Mouse (Mus musculus): ENCODE measurements around the gene Hmgcs1.
"Not testable (repeated sequence)": the region's sequence is repeated elsewhere in the genome, so short reads cannot be mapped to it uniquely, and the experiment has no call there.

Gene Hmgcs1

DNA sequence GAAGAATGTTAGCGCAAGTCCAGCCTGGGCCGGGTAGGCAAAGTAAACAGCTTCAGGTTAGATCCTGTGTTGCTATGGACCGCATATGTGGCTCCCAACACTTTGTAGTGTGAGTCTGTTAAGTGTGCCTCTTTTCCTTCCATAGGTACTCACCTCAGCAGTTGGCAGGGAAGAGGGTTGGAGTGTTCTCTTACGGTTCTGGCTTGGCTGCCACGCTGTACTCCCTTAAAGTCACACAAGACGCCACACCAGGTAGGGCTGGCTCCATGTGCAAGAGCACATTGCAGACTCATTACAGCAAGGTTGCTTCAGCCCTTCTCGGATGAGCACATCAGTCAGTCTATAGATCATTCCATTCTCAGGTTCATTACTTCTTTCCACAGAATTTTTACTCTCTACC lies 14.1 kb downstream of the Hmgcs1 start:
- no peak for DNase-seq (ENCODE audit: low spot score in 2 of 2)

DNA sequence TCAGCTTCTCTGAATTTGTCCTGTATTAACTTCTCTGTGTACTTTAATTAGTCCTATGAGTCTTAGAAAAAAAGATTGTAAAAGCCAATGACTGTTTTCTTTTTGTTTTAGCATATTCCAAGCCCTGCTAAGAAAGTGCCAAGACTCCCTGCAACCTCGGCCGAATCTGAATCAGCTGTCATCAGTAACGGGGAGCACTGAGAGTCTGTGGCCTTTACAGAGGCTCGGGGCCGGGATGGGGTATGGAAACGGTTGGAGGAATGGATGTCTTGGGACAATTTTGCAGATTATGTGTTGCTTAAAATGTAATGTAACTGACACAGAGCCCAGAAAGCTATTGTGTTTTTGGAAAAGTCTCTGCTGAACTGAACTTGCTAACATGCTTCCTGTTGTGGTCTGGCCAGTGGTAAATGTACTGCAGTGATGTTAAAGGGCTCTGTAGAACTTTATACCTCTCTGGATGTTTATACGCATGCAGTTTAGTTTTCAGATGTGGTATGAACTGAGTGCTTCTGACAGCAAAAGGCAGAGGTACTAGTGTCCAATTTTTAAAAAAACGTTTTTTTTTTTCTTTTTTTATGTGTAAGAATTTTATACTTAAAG lies 16.2 kb downstream of the Hmgcs1 start:
- not testable (repeated sequence) for DNase-seq (ENCODE audit: low spot score in 2 of 2)

DNA sequence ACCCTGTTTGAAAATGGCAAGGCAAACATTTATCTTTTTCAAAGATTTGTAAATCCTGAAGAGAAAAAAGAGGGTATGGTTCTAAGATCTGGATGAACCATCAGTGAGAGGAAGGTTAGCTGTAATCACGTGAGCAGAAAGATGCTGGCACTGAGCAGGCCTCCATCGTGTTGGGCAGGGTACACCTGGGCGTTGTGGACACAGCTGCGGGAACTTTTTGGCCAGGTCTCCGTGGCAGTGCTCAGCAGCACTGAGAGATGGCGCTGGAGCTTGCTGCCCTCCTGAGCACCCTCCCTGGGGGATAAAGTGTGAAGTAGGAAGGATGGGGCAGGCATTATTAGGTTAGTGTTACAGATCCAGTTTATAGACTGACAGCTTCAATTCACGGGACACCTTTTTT lies 16.8 kb downstream of the Hmgcs1 start:
- DNase-seq (ENCODE audit: low spot score in 2 of 2) = no peak

DNA sequence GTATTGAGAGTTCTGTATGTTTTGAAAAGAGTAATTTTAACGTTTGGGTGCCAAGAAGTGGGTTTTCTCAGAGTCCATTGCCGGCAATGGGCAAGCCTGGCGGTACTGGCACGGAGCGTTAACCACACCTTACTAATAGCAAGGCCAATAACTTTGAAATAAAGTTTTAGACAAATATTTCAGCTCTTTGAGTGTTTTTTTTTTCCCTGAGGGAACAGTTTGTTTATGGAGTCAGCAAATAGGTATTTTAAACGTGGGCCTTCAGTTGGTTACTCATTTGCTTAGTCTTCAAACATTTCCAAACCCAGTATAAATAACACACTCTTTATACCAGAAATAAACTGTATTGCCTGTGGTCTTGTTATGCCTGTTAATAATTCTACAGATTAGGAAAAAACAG lies 17.7 kb downstream of the Hmgcs1 start:
- no peak for DNase-seq (ENCODE audit: low spot score in 2 of 2)

DNA sequence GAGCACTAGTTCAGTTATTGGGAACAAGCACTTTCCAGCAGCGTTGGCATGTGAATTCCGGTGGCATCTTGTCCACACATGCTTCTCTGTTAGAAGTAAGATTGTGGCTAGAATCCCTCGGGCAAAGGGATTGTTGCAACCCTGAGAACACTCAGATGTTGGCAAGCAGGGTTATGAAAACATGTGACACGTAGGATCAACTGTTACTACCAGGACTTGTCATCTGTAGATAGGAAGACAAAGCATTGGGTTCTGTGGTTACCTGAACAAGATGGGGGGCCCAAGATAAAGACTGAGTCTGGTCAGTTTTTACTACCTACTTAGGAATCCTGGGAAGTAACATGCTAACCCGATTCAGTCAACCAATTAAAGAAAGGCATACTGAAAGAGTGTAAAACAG lies 18.8 kb downstream of the Hmgcs1 start:
- no peak for DNase-seq (ENCODE audit: low spot score in 2 of 2)

GRCm38 (mm10) chr13:119709388-119710267 lies 19.4 kb downstream of the Hmgcs1 start:
- DNase-seq (ENCODE audit: low spot score in 2 of 2) = no peak

- no peak for DNase-seq (ENCODE audit: low spot score in 2 of 2)
Observed at GRCm38 (mm10) chr13:119710268-119710610, 20.1 kb downstream of the Hmgcs1 start.

DNA sequence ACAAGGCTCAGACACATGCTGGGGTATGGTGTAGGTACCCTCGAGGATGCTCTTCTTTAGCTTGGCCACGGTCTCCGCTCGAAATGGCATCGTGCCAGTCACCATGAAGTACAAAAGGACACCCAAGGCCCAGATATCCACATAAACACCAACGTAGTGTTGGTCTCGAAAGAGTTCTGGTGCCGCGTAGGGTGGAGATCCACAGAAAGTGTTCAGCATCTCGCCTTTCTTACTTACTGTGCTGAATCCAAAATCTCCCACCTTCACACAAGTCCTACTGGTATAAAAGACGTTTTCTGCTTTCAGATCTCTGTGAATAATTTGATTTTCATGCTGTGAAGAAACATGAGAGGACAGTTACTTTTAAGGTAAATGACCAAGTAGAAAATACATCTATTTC lies 22.3 kb downstream of the Hmgcs1 start:
- no peak for DNase-seq (ENCODE audit: low spot score in 2 of 2)

DNA sequence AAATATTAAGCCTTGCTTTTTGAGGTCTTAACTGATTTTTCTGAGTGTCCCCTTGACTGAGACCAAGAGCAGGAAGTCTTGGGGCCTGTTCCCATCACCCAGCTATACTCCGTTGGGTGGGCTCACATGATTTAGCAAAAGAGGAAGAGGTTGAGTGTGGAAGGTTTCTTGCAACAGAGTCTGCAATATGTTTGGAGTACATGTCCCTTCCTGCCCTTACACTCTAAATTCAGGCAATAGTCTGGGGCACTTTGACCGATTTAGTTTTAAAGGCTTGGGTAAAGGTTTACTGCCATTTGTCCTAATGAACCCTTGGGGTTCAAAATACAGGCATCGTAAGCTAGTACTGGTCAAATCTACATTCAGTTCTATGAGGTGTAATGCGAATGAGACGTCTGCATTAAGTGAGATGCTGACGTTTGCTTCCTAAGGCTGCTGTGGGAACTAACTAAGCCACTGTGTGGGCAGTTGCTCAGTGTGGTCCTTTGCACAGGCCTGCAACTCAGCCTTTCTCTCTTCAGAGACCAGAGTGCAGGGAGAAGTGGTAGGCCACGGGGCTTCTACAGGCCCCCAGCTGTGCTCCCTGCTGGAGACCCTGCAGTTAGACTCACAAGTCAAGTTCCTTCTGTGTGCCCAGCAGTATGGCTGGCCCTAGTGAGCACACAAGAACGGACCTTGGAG lies 23.1 kb downstream of the Hmgcs1 start:
- DNase-seq (ENCODE audit: low spot score in 2 of 2) = no peak

- DNase-seq (ENCODE audit: low spot score in 2 of 2) = no peak
Observed at GRCm38 (mm10) chr13:119713821-119714220, 23.6 kb downstream of the Hmgcs1 start.

DNA sequence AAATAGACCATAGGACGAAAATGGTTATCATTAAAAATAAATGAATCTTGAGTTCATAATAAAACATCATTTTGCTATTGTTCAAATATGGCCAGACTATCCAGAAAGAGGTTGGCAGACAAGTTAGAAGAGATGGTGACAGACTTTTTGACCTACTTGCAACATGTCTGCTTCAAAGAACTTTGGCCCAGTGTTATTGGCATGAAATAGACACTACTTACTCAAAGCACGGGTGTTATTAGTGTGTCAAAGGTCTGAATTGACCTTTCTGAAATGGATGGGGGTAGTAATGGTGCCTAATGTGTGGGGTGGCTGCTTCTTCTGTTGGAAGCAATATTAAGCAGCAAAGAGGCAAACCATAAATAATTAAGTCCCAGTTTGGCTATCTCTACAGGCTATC lies 25.9 kb downstream of the Hmgcs1 start:
- no peak for DNase-seq (ENCODE audit: low spot score in 2 of 2)

DNA sequence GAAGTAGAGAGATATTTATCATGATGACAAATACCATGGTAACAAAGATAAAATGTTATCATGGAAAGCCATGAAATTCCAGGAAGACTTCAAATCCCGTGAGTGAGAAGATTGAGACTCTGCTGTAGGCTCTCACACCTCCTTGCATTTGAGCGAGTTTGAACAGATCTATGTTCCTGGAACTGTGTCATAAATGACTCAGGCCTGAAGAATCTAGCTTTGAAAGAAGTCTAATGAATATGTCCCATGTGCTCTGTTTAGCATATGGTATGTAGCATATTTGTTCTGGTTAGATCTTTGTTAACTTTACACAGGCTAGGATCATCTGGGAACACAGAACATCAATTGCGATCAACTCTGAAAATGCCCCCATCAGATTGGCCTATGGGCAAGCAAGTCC lies 32.3 kb downstream of the Hmgcs1 start:
- no peak for DNase-seq (ENCODE audit: low spot score in 2 of 2)

DNA sequence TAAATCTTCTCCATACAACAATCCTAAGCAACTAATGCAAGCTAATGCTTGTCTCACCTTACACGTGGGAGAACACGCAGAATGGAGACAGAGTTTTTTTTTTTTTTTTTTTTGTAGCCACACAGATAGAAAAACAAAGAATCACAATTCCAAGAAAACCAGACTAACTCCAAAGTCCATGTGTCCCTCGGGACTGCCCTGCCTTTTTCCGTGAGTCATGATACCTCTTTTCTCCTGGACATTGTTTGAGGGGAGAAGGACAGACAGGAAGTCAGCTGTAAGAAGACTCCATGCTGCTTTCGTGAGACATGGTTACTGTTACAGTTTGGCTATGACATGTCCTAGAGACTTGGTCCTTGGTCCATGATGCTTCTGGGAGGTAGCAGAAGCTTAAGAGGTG lies 33.2 kb downstream of the Hmgcs1 start:
- DNase-seq (ENCODE audit: low spot score in 2 of 2) = no peak

DNA sequence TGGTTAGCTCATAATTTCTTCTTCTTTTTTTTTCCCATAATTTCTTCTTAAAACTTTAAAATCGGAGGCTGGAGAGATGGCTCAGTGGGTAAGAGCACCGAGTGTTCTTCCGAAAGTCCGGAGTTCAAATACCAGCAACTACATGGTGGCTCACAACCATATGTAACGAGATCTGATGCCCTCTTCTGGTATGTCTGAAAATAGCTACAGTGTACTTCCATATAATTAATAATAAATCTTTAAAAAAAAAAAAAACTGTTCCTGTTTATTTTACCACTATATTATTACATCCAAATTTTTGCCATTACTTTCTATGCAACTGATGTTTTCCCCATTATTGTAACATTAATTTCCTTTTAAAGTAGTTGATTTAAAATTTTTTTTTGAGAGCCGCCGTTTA lies 34.4 kb downstream of the Hmgcs1 start:
- DNase-seq (ENCODE audit: low spot score in 2 of 2) = no peak

DNA sequence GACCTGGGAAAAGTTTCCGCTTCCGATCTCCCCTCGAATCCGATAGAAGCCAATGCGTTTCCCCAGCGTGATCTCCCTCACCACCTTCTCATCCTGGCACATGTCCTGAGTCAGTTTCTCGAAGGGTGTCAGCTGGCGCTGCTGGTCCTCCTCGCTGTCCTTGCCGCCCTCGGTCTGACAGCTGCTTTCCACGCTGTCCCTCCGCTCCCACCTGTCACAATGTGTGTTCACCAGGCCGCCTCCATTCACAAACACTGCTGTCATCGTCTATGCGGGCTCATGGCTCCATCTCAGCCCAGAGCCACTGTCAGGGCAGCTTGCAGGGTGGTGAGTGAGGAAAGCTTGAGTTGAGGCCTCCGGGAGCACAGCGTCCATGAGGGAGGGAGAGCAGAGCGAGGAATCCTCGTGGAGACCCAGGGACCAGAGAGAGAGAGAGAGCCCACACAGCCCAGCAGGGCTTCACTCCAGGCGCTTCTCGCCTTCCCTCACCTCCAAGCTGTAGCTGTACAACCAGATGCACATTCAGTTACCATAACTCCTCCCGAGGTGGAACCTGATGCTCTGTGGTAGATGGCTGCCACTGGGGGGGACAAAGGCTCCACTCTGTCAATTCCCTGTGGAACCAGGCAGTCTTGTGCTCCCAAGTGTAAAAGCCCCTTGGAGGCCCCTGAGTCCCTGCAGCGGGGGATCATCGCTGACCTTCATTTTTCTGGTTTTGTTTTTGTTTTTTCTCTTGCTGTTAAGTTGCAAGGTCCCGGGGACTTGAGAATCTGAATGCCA lies 37.6 kb downstream of the Hmgcs1 start:
- DNase-seq (ENCODE audit: low spot score in 2 of 2) = no peak

DNA sequence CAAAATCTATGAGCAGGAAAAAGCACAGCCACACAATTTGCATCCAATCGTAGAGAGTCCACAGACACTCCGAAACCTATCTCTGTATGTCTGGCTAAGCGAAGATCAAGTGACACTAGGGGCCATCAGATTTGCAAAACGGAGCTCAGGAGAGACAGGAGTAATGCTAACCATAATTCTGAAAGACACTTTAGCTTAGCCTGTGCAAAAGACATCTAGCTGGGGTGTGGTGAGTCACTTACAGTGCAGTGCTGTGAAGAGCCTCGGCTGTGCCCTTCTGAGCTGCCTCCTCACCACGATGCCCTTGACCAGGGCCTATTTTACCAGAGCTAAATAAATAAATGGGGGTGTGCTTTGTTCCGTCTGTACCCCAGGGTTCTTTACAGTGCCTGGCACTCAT lies 39.2 kb downstream of the Hmgcs1 start:
- DNase-seq (ENCODE audit: low spot score in 2 of 2) = no peak

GRCm38 (mm10) chr13:119731448-119731847 lies 41.3 kb downstream of the Hmgcs1 start:
- DNase-seq (ENCODE audit: low spot score in 2 of 2) = no peak

GRCm38 (mm10) chr13:119741390-119742237 lies 51.4 kb downstream of the Hmgcs1 start:
- DNase-seq (ENCODE audit: low spot score in 2 of 2) = no peak

DNA sequence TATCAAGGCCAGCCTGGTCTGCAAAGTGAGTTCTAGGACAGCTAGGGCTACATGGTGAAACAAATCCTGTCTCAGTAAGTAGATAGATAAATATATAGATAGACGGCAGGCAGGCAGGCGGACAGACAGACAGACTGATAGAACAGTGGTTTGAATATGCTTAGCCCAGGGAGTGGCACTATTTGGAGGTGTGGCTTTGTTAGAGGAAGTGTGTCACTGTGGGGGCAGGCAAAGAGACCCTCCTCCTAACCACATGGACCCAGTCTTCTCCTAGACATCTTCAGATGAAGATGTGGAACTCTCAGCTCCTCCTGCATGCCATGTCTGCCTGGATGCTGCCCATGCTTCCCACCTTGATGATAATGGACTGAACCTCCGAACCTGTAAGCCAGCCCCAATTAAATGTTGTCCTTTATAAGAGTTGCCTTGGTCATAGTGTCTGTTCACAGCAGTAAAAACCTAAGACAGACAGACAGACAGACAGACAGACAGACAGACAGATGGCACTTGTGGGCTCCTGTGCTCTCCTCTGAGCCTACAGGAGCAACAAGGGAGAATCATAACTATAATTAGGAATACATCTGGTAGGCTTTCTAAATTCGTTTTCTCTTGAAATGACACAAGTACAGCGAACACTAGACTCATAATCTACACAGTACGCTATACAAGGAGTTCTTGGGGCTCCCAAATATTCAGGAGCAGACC lies 52.7 kb downstream of the Hmgcs1 start:
- no peak for DNase-seq (ENCODE audit: low spot score in 2 of 2)

GRCm38 (mm10) chr13:119743470-119743869 lies 53.3 kb downstream of the Hmgcs1 start:
- no peak for DNase-seq (ENCODE audit: low spot score in 2 of 2)

DNA sequence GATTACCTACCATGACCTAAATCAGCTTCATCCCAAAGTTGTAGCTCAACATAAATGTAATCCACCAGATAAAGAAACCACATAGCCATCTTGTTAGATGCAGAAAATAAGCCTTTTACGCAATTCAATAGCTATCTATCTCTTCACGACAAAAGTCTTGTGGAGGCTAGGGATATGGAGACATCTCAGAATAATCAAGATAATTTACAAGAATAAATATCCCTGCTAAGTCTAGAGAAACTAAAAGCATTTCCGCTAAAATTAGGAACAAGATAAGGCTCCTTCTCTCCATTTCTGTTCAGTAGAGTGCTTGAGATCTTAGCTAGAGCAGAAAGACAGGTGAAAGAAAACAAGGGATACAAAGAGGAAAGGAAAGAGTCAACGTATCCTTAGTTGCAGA lies 56.8 kb downstream of the Hmgcs1 start:
- no peak for DNase-seq (ENCODE audit: low spot score in 2 of 2)
